Mouse (Mus musculus): Measurements from ENCODE around the gene Ankrd34a.
"Not testable (repeated sequence)": the region's sequence is repeated elsewhere in the genome, so short reads cannot be mapped to it uniquely, and the experiment has no call there.

Ankrd34a gene

GRCm38 (mm10) chr3:96581771-96582515 lies 14.5 kb upstream of the Ankrd34a start:
- no peak for DNase-seq

GRCm38 (mm10) chr3:96583386-96583785 lies 13.1 kb upstream of the Ankrd34a start:
- DNase-seq = no peak

GRCm38 (mm10) chr3:96590657-96591056 lies 5.8 kb upstream of the Ankrd34a start:
- no peak for DNase-seq

- DNase-seq = no peak
Observed at GRCm38 (mm10) chr3:96593374-96593773, 3.1 kb upstream of the Ankrd34a start.

- DNase-seq = peak; percentile 96
Observed at GRCm38 (mm10) chr3:96593790-96594560, 2.5 kb upstream of the Ankrd34a start, which contains the start of gene Polr3gl. TSS of gene Polr3gl (minus strand) at chr3:96594181.

GRCm38 (mm10) chr3:96594851-96595250 lies 1.6 kb upstream of the Ankrd34a start:
- no peak for DNase-seq

- DNase-seq = no peak
Observed at GRCm38 (mm10) chr3:96595661-96596060, 775 bp upstream of the Ankrd34a start.

- DNase-seq = no peak
Observed at GRCm38 (mm10) chr3:96596855-96597254, 419 bp downstream of the Ankrd34a start.

- DNase-seq = no peak
Observed at GRCm38 (mm10) chr3:96597435-96597891, 1.0 kb downstream of the Ankrd34a start.

GRCm38 (mm10) chr3:96598156-96599068 lies 2.0 kb downstream of the Ankrd34a start:
- peak; percentile 25 for DNase-seq

GRCm38 (mm10) chr3:96599069-96599393 lies 2.6 kb downstream of the Ankrd34a start:
- no peak for DNase-seq

- no peak for DNase-seq
Observed at GRCm38 (mm10) chr3:96599411-96599810, 3.0 kb downstream of the Ankrd34a start.

GRCm38 (mm10) chr3:96600639-96601250 lies 4.3 kb downstream of the Ankrd34a start, which contains the start of gene Lix1l:
TSS of gene Lix1l (plus strand) at chr3:96601149.
- peak; percentile 92 for DNase-seq

GRCm38 (mm10) chr3:96601251-96601787 lies 4.9 kb downstream of the Ankrd34a start:
- no peak for DNase-seq

GRCm38 (mm10) chr3:96601941-96602703 lies 5.7 kb downstream of the Ankrd34a start:
- no peak for DNase-seq

GRCm38 (mm10) chr3:96602704-96603084 lies 6.3 kb downstream of the Ankrd34a start:
- no peak for DNase-seq

GRCm38 (mm10) chr3:96603311-96603710 lies 6.9 kb downstream of the Ankrd34a start:
- DNase-seq = no peak

- DNase-seq = not testable (repeated sequence)
Observed at GRCm38 (mm10) chr3:96606007-96606406, 9.6 kb downstream of the Ankrd34a start.

GRCm38 (mm10) chr3:96606618-96607017 lies 10.2 kb downstream of the Ankrd34a start:
- no peak for DNase-seq

- no peak for DNase-seq
Observed at GRCm38 (mm10) chr3:96617941-96618340, 21.5 kb downstream of the Ankrd34a start.

GRCm38 (mm10) chr3:96623201-96623600 lies 26.8 kb downstream of the Ankrd34a start:
- DNase-seq = no peak
